Mouse (Mus musculus) megakaryocyte, embryonic 14.5 days (primary cell): ENCODE data around the gene Mansc4. TPM values are rescaled to one million over a fixed set of nuclear protein-coding genes. Genes with fewer than 3 reads are reported as not detected.

Source experiments
- H3K27me3 ChIP-seq: replicated peaks from 2 replicates; pipeline ENCODE3; 2012; ENCODE audit warnings: inconsistent platforms
- H3K36me3 ChIP-seq: replicated peaks from 2 replicates; pipeline ENCODE3; 2012; ENCODE audit warnings: low read length, inconsistent platforms, mixed read lengths
- H3K4me1 ChIP-seq: 2 replicates; pipeline ENCODE4 v1.6.1; 2012; ENCODE audit warnings: inconsistent platforms
- H3K4me3 ChIP-seq: replicated peaks from 2 replicates; pipeline ENCODE3; 2012; ENCODE audit warnings: moderate library complexity, mild to moderate bottlenecking, inconsistent platforms
- H3K9me3 ChIP-seq: 2 replicates; pipeline ENCODE4 v1.6.1; 2012; ENCODE audit warnings: inconsistent platforms
- FLI1 ChIP-seq: IDR thresholded peaks from 2 replicates; pipeline ENCODE4 v1.6.1; 2012; ENCODE audit warnings: low read length, inconsistent platforms, mixed read lengths
- GATA1 ChIP-seq: IDR thresholded peaks from 3 replicates; pipeline ENCODE4 v1.6.1; 2012; ENCODE audit warnings: mixed read lengths, low read length, inconsistent platforms, borderline replicate concordance
- polyA plus RNA-seq: library from polyadenylated mRNA; stranded (reverse); fragments of >175 nt; gene quantifications from 2 replicates; pipeline ENCODE4 v1.2.3, GENCODE M21; 2012; ENCODE audit warnings: low replicate concordance; ENCODE audit not compliant: insufficient read depth

Gene Mansc4
- polyA plus RNA-seq, 1 experiment: not detected

GRCm38 (mm10) chr6:147030096-147030885, 56.5 kb downstream of the Mansc4 start:
- TF ChIP-seq GATA1: no peak
- TF ChIP-seq FLI1: no peak
- Histone ChIP-seq H3K9me3 (no peaks in the 10 kb centered on the region), H3K4me1 (no peaks in the 10 kb centered on the region), H3K36me3 (peaks cover 79% of the 10 kb centered on the region), H3K4me3 (no peak overlapping the region), H3K27me3 (no peaks in the 10 kb centered on the region)

- no peak for TF ChIP-seq FLI1
- no peak for TF ChIP-seq GATA1
- Histone ChIP-seq H3K9me3 (no peaks in the 10 kb centered on the region), H3K4me3 (no peak overlapping the region), H3K36me3 (peaks cover 85% of the 10 kb centered on the region), H3K27me3 (no peaks in the 10 kb centered on the region), H3K4me1 (no peaks in the 10 kb centered on the region)
Measured at GRCm38 (mm10) chr6:147029591-147029990, 57.2 kb downstream of the Mansc4 start.

DNA sequence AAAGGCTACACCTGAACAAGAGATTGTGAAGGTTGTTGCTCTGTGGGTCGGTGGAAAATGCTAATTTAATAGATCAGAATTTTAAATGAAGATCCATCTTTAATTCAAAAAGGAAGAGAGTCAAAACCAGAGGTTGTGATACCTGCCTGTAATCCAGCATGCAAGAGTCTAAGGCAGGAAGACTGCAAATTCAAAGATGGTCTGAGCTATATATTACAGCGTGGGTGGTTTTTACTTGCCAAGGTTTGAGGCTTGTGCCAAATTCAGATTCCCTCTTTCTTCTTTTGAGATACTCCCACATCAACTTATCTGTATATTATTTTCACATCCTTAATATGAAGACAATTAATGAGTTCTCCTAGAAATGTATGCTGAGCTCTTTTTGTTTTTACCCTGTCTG, 58.4 kb downstream of the Mansc4 start:
- Histone ChIP-seq H3K4me3 (no peak overlapping the region), H3K36me3 (peaks cover 95% of the 10 kb centered on the region), H3K9me3 (no peaks in the 10 kb centered on the region), H3K4me1 (no peaks in the 10 kb centered on the region; the same call in 1 of the 2 replicates), H3K27me3 (no peaks in the 10 kb centered on the region)
- no peak for TF ChIP-seq GATA1

Other genes with a start within 250 kb of the Mansc4 start
- not detected in 2 replicates for gene Smco2, start 236.9 kb downstream of the Mansc4 start, polyA plus RNA-seq
- gene Ppfibp1, start 198.5 kb downstream of the Mansc4 start, polyA plus RNA-seq: 1.7 and 3.4 TPM in 2 replicates
- gene 1700034J05Rik, start 132.6 kb downstream of the Mansc4 start, polyA plus RNA-seq: not detected in 2 replicates
- not detected in 2 replicates for gene Rep15, start 54.4 kb downstream of the Mansc4 start, polyA plus RNA-seq
- 2.7 and 7.0 TPM in 2 replicates for gene Mrps35, start 44.3 kb downstream of the Mansc4 start, polyA plus RNA-seq
- gene Klhl42, start 4.3 kb upstream of the Mansc4 start, polyA plus RNA-seq: 1.7 and 2.7 TPM in 2 replicates
- gene Pthlh, start 177.2 kb upstream of the Mansc4 start, polyA plus RNA-seq: not detected in 2 replicates